Mouse (Mus musculus): ENCODE results near the gene Arhgef10l. TPM values are rescaled to one million over a fixed set of nuclear protein-coding genes. Genes with fewer than 3 reads are reported as not detected.
A peak's percentile ranks its signal among the peaks of the same experiment; 100 is the strongest.

Arhgef10l gene
- total RNA-seq, 1 experiment from 2014 or later = 5.4 TPM

- ATAC-seq (replicated peaks in 1 of 2; ENCODE audit: insufficient read depth in 1 of 2, low FRiP score in 2 of 2, low TSS enrichment in 1 of 2, low read depth in 1 of 2, poor library complexity in 2 of 2, severe bottlenecking in 2 of 2) = peak; percentile 66 to 68
These were observed 33.8 kb upstream of the Arhgef10l start for GRCm38 (mm10) chr4:140699441-140700127.

- peak; percentile 31 to 40; a peak in 3 of 4 replicates for ATAC-seq (replicated peaks in 1 of 2; ENCODE audit: insufficient read depth in 1 of 2, low FRiP score in 2 of 2, low TSS enrichment in 1 of 2, low read depth in 1 of 2, poor library complexity in 2 of 2, severe bottlenecking in 2 of 2)
These were observed 30.1 kb upstream of the Arhgef10l start for GRCm38 (mm10) chr4:140695675-140696585.

- ATAC-seq (replicated peaks in 1 of 2; ENCODE audit: insufficient read depth in 1 of 2, low FRiP score in 2 of 2, low TSS enrichment in 1 of 2, low read depth in 1 of 2, poor library complexity in 2 of 2, severe bottlenecking in 2 of 2) = no peak
These were observed 29.3 kb upstream of the Arhgef10l start for GRCm38 (mm10) chr4:140695146-140695545.

GRCm38 (mm10) chr4:140694551-140695060 lies 28.8 kb upstream of the Arhgef10l start:
- ATAC-seq (replicated peaks in 1 of 2; ENCODE audit: insufficient read depth in 1 of 2, low FRiP score in 2 of 2, low TSS enrichment in 1 of 2, low read depth in 1 of 2, poor library complexity in 2 of 2, severe bottlenecking in 2 of 2) = no peak

- ATAC-seq (replicated peaks in 1 of 2; ENCODE audit: insufficient read depth in 1 of 2, low FRiP score in 2 of 2, low TSS enrichment in 1 of 2, low read depth in 1 of 2, poor library complexity in 2 of 2, severe bottlenecking in 2 of 2) = peak; percentile 61 to 79
These were observed 27.7 kb upstream of the Arhgef10l start for GRCm38 (mm10) chr4:140693513-140693912.

GRCm38 (mm10) chr4:140691481-140691880 lies 25.7 kb upstream of the Arhgef10l start:
- ATAC-seq (replicated peaks in 1 of 2; ENCODE audit: insufficient read depth in 1 of 2, low FRiP score in 2 of 2, low TSS enrichment in 1 of 2, low read depth in 1 of 2, poor library complexity in 2 of 2, severe bottlenecking in 2 of 2) = no peak

GRCm38 (mm10) chr4:140689873-140690655 lies 24.3 kb upstream of the Arhgef10l start:
- ATAC-seq (replicated peaks in 1 of 2; ENCODE audit: insufficient read depth in 1 of 2, low FRiP score in 2 of 2, low TSS enrichment in 1 of 2, low read depth in 1 of 2, poor library complexity in 2 of 2, severe bottlenecking in 2 of 2) = peak in 1 of 2 experiments; percentile 23; a peak in 1 of 4 replicates

GRCm38 (mm10) chr4:140688826-140689425 lies 23.1 kb upstream of the Arhgef10l start:
- no peak for ATAC-seq (replicated peaks in 1 of 2; ENCODE audit: insufficient read depth in 1 of 2, low FRiP score in 2 of 2, low TSS enrichment in 1 of 2, low read depth in 1 of 2, poor library complexity in 2 of 2, severe bottlenecking in 2 of 2)

- no peak for ATAC-seq (replicated peaks in 1 of 2; ENCODE audit: insufficient read depth in 1 of 2, low FRiP score in 2 of 2, low TSS enrichment in 1 of 2, low read depth in 1 of 2, poor library complexity in 2 of 2, severe bottlenecking in 2 of 2)
These were observed 22.4 kb upstream of the Arhgef10l start for GRCm38 (mm10) chr4:140688044-140688825.

GRCm38 (mm10) chr4:140684881-140685303 lies 19.1 kb upstream of the Arhgef10l start:
- 0 out of 4 replicates have a peak, but pooled peaks of 1 of the 2 experiments have one; percentile 2 for ATAC-seq (replicated peaks in 1 of 2; ENCODE audit: insufficient read depth in 1 of 2, low FRiP score in 2 of 2, low TSS enrichment in 1 of 2, low read depth in 1 of 2, poor library complexity in 2 of 2, severe bottlenecking in 2 of 2)

- peak; percentile 57 to 73 for ATAC-seq (replicated peaks in 1 of 2; ENCODE audit: insufficient read depth in 1 of 2, low FRiP score in 2 of 2, low TSS enrichment in 1 of 2, low read depth in 1 of 2, poor library complexity in 2 of 2, severe bottlenecking in 2 of 2)
These were observed 18.5 kb upstream of the Arhgef10l start for GRCm38 (mm10) chr4:140684141-140684871.

GRCm38 (mm10) chr4:140683608-140684007 lies 17.8 kb upstream of the Arhgef10l start:
- ATAC-seq (replicated peaks in 1 of 2; ENCODE audit: insufficient read depth in 1 of 2, low FRiP score in 2 of 2, low TSS enrichment in 1 of 2, low read depth in 1 of 2, poor library complexity in 2 of 2, severe bottlenecking in 2 of 2) = 0 out of 4 replicates have a peak, but pooled peaks of 1 of the 2 experiments have one; percentile 1

- ATAC-seq (replicated peaks in 1 of 2; ENCODE audit: insufficient read depth in 1 of 2, low FRiP score in 2 of 2, low TSS enrichment in 1 of 2, low read depth in 1 of 2, poor library complexity in 2 of 2, severe bottlenecking in 2 of 2) = 0 out of 4 replicates have a peak, but pooled peaks of 1 of the 2 experiments have one; percentile 5
These were observed 15.1 kb upstream of the Arhgef10l start for GRCm38 (mm10) chr4:140680731-140681397.

GRCm38 (mm10) chr4:140679723-140680380 lies 14.0 kb upstream of the Arhgef10l start:
- peak; percentile 64 to 73 for ATAC-seq (replicated peaks in 1 of 2; ENCODE audit: insufficient read depth in 1 of 2, low FRiP score in 2 of 2, low TSS enrichment in 1 of 2, low read depth in 1 of 2, poor library complexity in 2 of 2, severe bottlenecking in 2 of 2)

- ATAC-seq (replicated peaks in 1 of 2; ENCODE audit: insufficient read depth in 1 of 2, low FRiP score in 2 of 2, low TSS enrichment in 1 of 2, low read depth in 1 of 2, poor library complexity in 2 of 2, severe bottlenecking in 2 of 2) = no peak
These were observed 13.2 kb upstream of the Arhgef10l start for GRCm38 (mm10) chr4:140679038-140679437.
